10 mouse cellular contexts compared by ENCODE assay signal in genomic region chr2:72206530-72207248, GRCm38 (mm10).
"Had no signal": no experiment of that assay in that cellular context is flagged by ENCODE, and none has a peak within 500 bp of the region (broad histone marks: within the 10 kb centered on the region; RNA-seq: fewer than 3 reads in every experiment).

No protein-coding gene starts in this region.

- H3K27me3 ChIP-seq: midbrain, embryonic 15.5 days had no signal

- H3K9ac ChIP-seq: liver, embryonic 12.5 days; midbrain, embryonic 15.5 days; neural tube, embryonic 12.5 days had no signal

- ATAC-seq: liver, embryonic 12.5 days; midbrain, embryonic 15.5 days had no signal

- H3K36me3 ChIP-seq: limb, embryonic 10.5 days; liver, embryonic 12.5 days; midbrain, embryonic 15.5 days; neural tube, embryonic 12.5 days had no signal

- H3K4me3 ChIP-seq: layer of hippocampus, adult 2 months; limb, embryonic 10.5 days; liver, embryonic 12.5 days; midbrain, embryonic 15.5 days; neural tube, embryonic 12.5 days had no signal

- DNase-seq: kidney, adult 18-20 months; kidney, postnatal 10 days; kidney, postnatal 4 days; lung, postnatal 36 days had no signal

- H3K27ac ChIP-seq: layer of hippocampus, adult 2 months; limb, embryonic 10.5 days; liver, embryonic 12.5 days; midbrain, embryonic 15.5 days; neural tube, embryonic 12.5 days; stomach, postnatal 0 days had no signal

- H3K4me1 ChIP-seq: midbrain, embryonic 15.5 days had no signal

- H3K9me3 ChIP-seq: limb, embryonic 10.5 days; liver, embryonic 12.5 days; midbrain, embryonic 15.5 days; neural tube, embryonic 12.5 days had no signal

- H3K4me2 ChIP-seq: liver, embryonic 12.5 days; midbrain, embryonic 15.5 days; neural tube, embryonic 12.5 days had no signal
